Mouse (Mus musculus): ENCODE measurements around the gene Plac1. TPM values are rescaled to one million over a fixed set of nuclear protein-coding genes. Genes with fewer than 3 reads are reported as not detected.
"Not testable (repeated sequence)": the region's sequence is repeated elsewhere in the genome, so short reads cannot be mapped to it uniquely, and the experiment has no call there.

Gene Plac1
- total RNA-seq (2014; rRNA removed; ENCODE audit: low replicate concordance) (2.7 TPM in 1 of 2 replicates, not detected in the other), polyA plus RNA-seq (2015; fragmentation: Nextera tagmentation; extraction: Ambion mirVana) (1.9 and 2.0 TPM in 2 replicates)

DNA sequence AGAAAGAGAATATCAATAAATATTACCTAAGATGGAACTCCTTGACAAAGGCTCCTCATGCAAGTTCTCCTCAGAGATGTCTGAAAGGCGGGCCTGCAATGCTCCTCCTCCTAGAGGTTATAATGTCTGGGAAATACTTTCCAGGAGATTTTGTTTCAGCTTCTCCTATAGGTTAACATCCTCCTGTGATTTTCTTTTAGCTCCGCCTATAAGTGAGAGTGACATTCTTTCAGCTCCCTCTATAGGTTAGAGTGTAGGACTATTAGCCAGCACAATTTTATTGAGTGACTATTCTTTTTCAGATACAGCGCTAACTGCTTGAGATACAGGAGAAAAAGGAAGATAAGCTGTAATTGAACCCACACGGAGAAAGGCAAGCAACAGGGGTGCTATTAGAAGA is at the start of gene Plac1:
Plac1 (minus strand) TSS at position 101 of the 400 bp plus-strand sequence.
- H3K9ac ChIP-seq (replicated peaks; ENCODE audit: low read depth, low read length): no peak within 1 kb of the TSS
- H3K4me1 ChIP-seq (ENCODE audit: control insufficient read depth, insufficient read depth): no peaks in the 10 kb centered on the region
- no peak within 1 kb of the TSS for H3K4me3 ChIP-seq (ENCODE audit: low read depth, low read length)
- no peak for DNase-seq (ENCODE audit: low spot score)
- no peak within 1 kb of the TSS for H3K4me2 ChIP-seq (ENCODE audit: low read depth, low read length)
- TF ChIP-seq CTCF (IDR thresholded peaks at IDR 0.05; ENCODE audit: low read depth): no peak
- no peak for TF ChIP-seq EP300 (IDR thresholded peaks at IDR 0.05; ENCODE audit: low read depth)
- H3K9me3 ChIP-seq (replicated peaks; ENCODE audit: control insufficient read depth, low read length): no peaks in the 10 kb centered on the region
- 0 out of 2 replicates have a peak, but pooled peaks cover 2% of the 10 kb centered on the region for H3K36me3 ChIP-seq (replicated peaks; ENCODE audit: control insufficient read depth, insufficient read depth, low read length)
- WGBS: 69% methylated on average over 4 of the region's 4 CpGs
- no peaks in the 10 kb centered on the region for H3K27me3 ChIP-seq (ENCODE audit: control insufficient read depth, insufficient read depth, low read length)
- H3K27ac ChIP-seq (ENCODE audit: low read depth): no peak within 1 kb of the TSS
- no peak for ATAC-seq (ENCODE audit: insufficient read depth, low read depth)

DNA sequence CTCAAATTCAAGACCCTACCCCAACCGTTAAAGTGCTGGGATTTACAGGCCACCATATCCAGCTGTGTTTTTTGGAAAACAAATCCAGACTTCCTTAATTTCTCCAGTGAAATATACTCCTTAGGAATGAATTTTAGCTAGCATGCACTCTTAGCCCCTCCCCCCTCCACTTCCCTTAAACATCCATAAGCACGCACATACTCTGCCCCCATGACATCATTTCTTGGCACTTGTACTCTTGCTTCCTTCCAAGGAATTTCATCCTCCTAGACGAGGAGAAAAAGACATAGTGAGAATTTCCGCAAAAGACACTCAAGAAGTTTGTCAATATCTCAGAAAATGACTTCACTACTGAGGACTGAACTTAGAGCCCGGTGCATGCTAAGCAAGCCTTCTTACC is 48.0 kb upstream of the Plac1 start:
- no peaks in the 10 kb centered on the region for H3K9me3 ChIP-seq (replicated peaks; ENCODE audit: control insufficient read depth, low read length)
- no peak overlapping the region for H3K9ac ChIP-seq (replicated peaks; ENCODE audit: low read depth, low read length)
- H3K27me3 ChIP-seq (ENCODE audit: control insufficient read depth, insufficient read depth, low read length): no peaks in the 10 kb centered on the region
- H3K4me3 ChIP-seq (ENCODE audit: low read depth, low read length): no peak overlapping the region
- no peak for ATAC-seq (ENCODE audit: insufficient read depth, low read depth)
- H3K36me3 ChIP-seq (replicated peaks; ENCODE audit: control insufficient read depth, insufficient read depth, low read length): no peaks in the 10 kb centered on the region
- peak; percentile 5 for DNase-seq (ENCODE audit: low spot score)
- TF ChIP-seq CTCF (IDR thresholded peaks at IDR 0.05; ENCODE audit: low read depth): no peak
- TF ChIP-seq EP300 (IDR thresholded peaks at IDR 0.05; ENCODE audit: low read depth): no peak
- 57% methylated on average over 5 of the region's 5 CpGs for WGBS
- 0 out of 2 replicates have a peak overlapping the region, but pooled peaks have one; percentile 15 for H3K27ac ChIP-seq (ENCODE audit: low read depth)
- H3K4me2 ChIP-seq (ENCODE audit: low read depth, low read length): no peak overlapping the region
- H3K4me1 ChIP-seq (ENCODE audit: control insufficient read depth, insufficient read depth): no peaks in the 10 kb centered on the region

DNA sequence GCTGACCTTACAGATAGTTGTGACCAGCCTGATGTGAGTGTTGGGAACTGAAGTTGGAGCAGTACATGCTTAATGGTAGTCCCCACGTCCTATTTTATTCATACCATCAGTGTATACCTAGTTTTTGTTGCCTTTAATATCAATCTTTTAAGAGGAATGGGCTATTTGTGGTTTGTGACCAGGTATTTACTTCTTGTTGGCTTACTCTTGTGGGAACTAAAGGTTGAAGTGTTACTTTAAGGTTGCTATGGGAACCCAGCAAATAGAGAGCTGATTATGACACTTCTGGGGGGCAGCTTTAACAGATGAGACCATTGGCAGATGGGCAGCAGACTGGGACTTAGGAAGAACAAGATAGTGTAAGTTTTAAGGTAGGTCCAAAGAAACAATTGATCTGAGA is 33.2 kb upstream of the Plac1 start, which contains the start of gene Fam122c:
Fam122c (plus strand) TSS at position 301 of the 400 bp plus-strand sequence.
- no peak for DNase-seq (ENCODE audit: low spot score)
- H3K4me1 ChIP-seq (ENCODE audit: control insufficient read depth, insufficient read depth): no peaks in the 10 kb centered on the region
- no peak within 1 kb of the TSS for H3K9ac ChIP-seq (replicated peaks; ENCODE audit: low read depth, low read length)
- H3K27ac ChIP-seq (ENCODE audit: low read depth): no peak within 1 kb of the TSS
- TF ChIP-seq CTCF (IDR thresholded peaks at IDR 0.05; ENCODE audit: low read depth) (no peak), EP300 (IDR thresholded peaks at IDR 0.05; ENCODE audit: low read depth) (no peak)
- H3K4me3 ChIP-seq (ENCODE audit: low read depth, low read length): no peak within 1 kb of the TSS
- no peaks in the 10 kb centered on the region for H3K36me3 ChIP-seq (replicated peaks; ENCODE audit: control insufficient read depth, insufficient read depth, low read length)
- ATAC-seq (ENCODE audit: insufficient read depth, low read depth): no peak
- H3K4me2 ChIP-seq (ENCODE audit: low read depth, low read length): no peak within 1 kb of the TSS
- no peaks in the 10 kb centered on the region for H3K9me3 ChIP-seq (replicated peaks; ENCODE audit: control insufficient read depth, low read length)
- 44% methylated on average over 1 of the region's 1 CpGs for WGBS
- no peaks in the 10 kb centered on the region for H3K27me3 ChIP-seq (ENCODE audit: control insufficient read depth, insufficient read depth, low read length)

DNA sequence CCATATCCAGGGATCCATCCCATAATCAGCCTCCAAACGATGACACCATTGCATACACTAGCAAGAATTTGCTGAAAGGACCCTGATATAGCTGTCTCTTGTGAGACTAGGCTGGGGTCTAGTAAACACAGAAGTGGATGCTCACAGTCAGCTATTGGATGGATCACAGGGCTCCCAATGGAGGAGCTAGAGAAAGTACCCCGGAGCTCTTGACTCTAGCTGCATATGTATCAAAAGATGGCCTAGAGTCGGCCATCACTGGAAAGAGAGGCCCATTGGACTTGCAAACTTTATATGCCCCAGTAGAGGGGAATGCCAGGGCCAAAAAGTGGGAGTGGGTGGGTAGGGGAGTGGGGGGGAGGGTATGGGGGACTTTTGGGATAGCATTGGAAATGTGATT is 31.7 kb upstream of the Plac1 start:
- H3K4me3 ChIP-seq (ENCODE audit: low read depth, low read length); H3K9me3 ChIP-seq (replicated peaks; ENCODE audit: control insufficient read depth, low read length); ATAC-seq (ENCODE audit: insufficient read depth, low read depth); H3K36me3 ChIP-seq (replicated peaks; ENCODE audit: control insufficient read depth, insufficient read depth, low read length); H3K4me2 ChIP-seq (ENCODE audit: low read depth, low read length); H3K27me3 ChIP-seq (ENCODE audit: control insufficient read depth, insufficient read depth, low read length); H3K9ac ChIP-seq (replicated peaks; ENCODE audit: low read depth, low read length); H3K4me1 ChIP-seq (ENCODE audit: control insufficient read depth, insufficient read depth); H3K27ac ChIP-seq (ENCODE audit: low read depth); DNase-seq (ENCODE audit: low spot score): not testable (repeated sequence)
- 75% methylated on average over 3 of the region's 3 CpGs for WGBS

DNA sequence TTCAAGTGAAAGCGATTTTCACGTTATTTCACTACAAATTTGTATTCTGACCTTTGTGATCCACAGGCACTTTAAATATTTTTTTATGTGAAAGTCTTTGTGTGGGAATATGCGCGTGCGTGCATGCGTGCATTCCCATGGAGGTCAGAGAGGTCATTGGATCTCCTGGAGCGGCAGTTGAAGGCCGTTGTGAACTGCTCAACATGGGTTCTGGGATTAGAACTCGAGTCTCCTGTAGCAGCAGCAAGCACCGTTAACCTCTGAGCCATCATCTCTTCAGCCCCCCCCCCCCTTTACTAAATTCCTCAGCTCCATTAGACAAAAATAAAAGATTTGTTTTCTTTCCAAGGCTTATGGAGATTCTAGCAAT is 30.1 kb upstream of the Plac1 start:
- WGBS: 19% methylated on average over 10 of the region's 10 CpGs
- TF ChIP-seq CTCF (IDR thresholded peaks at IDR 0.05; ENCODE audit: low read depth): no peak
- no peak for TF ChIP-seq EP300 (IDR thresholded peaks at IDR 0.05; ENCODE audit: low read depth)
- no peak overlapping the region for H3K9ac ChIP-seq (replicated peaks; ENCODE audit: low read depth, low read length)

More for the DNA sequence above, 30.1 kb upstream of the Plac1 start:
- DNase-seq (ENCODE audit: low spot score): no peak
- Histone ChIP-seq H3K4me3 (ENCODE audit: low read depth, low read length) (peak overlapping the region; percentile 68), H3K9me3 (replicated peaks; ENCODE audit: control insufficient read depth, low read length) (no peaks in the 10 kb centered on the region), H3K27ac (ENCODE audit: low read depth) (no peak overlapping the region), H3K4me1 (ENCODE audit: control insufficient read depth, insufficient read depth) (no peaks in the 10 kb centered on the region), H3K36me3 (replicated peaks; ENCODE audit: control insufficient read depth, insufficient read depth, low read length) (no peaks in the 10 kb centered on the region), H3K27me3 (ENCODE audit: control insufficient read depth, insufficient read depth, low read length) (no peaks in the 10 kb centered on the region), H3K4me2 (ENCODE audit: low read depth, low read length) (peak overlapping the region; percentile 85)
- no peak for ATAC-seq (ENCODE audit: insufficient read depth, low read depth)

All from heart, postnatal 0 days (tissue).